Mouse (Mus musculus) brain, embryonic 14.5 days (tissue): ENCODE results near the gene Tfap2e.

ENCODE experiments used
- CTCF ChIP-seq: fragments of 200-500 bp; IDR thresholded peaks from 2 replicates; pipeline ENCODE4 v1.5.1; 2012; ENCODE audit warnings: inconsistent platforms, mild to moderate bottlenecking, moderate library complexity, borderline replicate concordance; ENCODE audit not compliant: insufficient read depth, insufficient read length; ENCODE audit errors: extremely low read depth
- POLR2A ChIP-seq: fragments of 200-500 bp; IDR thresholded peaks from 2 replicates; pipeline ENCODE4 v1.6.1; 2012; ENCODE audit warnings: mild to moderate bottlenecking, inconsistent platforms, borderline replicate concordance; ENCODE audit not compliant: poor library complexity, insufficient read depth, insufficient read length, severe bottlenecking; ENCODE audit errors: extremely low read depth

GRCm38 (mm10) chr4:126693021-126693420 lies 43.0 kb downstream of the Tfap2e start:
- TF ChIP-seq CTCF (no peak), POLR2A (no peak)
